Comparison of ENCODE assay signal across 19 mouse cellular contexts in the genomic region with DNA sequence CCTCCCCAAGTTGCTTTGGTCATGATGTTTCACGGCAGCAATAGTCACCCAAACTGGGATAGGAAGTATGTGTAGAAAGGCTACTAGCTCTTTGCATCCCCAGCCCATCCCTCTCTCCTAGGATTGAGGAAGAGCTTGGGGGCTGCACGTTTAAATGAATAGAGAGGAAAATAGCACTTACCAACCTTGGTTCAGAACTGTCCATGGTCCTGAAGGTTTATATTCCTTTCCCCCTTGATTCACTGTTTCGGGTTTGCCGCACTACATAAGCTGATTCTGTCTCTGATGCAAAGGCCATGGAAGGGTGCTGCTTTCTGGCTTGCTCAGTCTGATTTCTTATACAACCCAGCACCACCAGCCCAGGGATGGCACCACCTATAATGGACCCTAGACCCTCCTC.
DNase-seq lines count a peak whose midpoint lies in the region; ATAC-seq and TF ChIP-seq lines count a peak whose summit lies in the region.
"Had no signal": no experiment of that assay in that cellular context is flagged by ENCODE, and none has a peak within 500 bp of the region (broad histone marks: within the 10 kb centered on the region; RNA-seq: fewer than 3 reads in every experiment).

No protein-coding gene starts in this region.

- DNase-seq in hindbrain, embryonic 14.5 days (ENCODE audit: low spot score): peak; percentile 56
- DNase-seq in hindbrain, postnatal 0 days (ENCODE audit: low spot score): no peak
- DNase-seq in MEL-GATA-1-ER (ENCODE audit: extremely low read depth, low read depth) (peak; percentile 13), liver (no peak)
- peak; percentile 80 for DNase-seq in embryo, embryonic 11 days
- no peak for DNase-seq in urinary bladder, postnatal 25 days (ENCODE audit: low spot score)
- DNase-seq: cerebellum, adult 11-12 months; gastrocnemius, postnatal 10 days; kidney, postnatal 14 days; lung, postnatal 14 days; right cerebral cortex, postnatal 14 days had no signal

- no peaks in the 10 kb centered on the region for H3K9me3 ChIP-seq in hindbrain, embryonic 14.5 days (ENCODE audit: control insufficient read depth, low read length)
- H3K9me3 ChIP-seq in hindbrain, postnatal 0 days (ENCODE audit: low read length): no peaks in the 10 kb centered on the region
- no peaks in the 10 kb centered on the region for H3K9me3 ChIP-seq in hindbrain, embryonic 16.5 days (ENCODE audit: control insufficient read depth, low read length)
- H3K9me3 ChIP-seq: embryonic facial prominence, embryonic 12.5 days; forebrain, embryonic 12.5 days; heart, embryonic 12.5 days; hindbrain, embryonic 13.5 days; liver, embryonic 12.5 days; neural tube, embryonic 15.5 days had no signal

- no peak for ATAC-seq in hindbrain, embryonic 14.5 days (ENCODE audit: low FRiP score)
- no peak for ATAC-seq in hindbrain, postnatal 0 days
- 0 out of 2 replicates have a peak, but pooled peaks have one; percentile 41 for ATAC-seq in megakaryocyte-erythroid progenitor cell, adult 5-6 weeks (replicated peaks; ENCODE audit: low FRiP score, low TSS enrichment, poor library complexity, severe bottlenecking)
- no peak for ATAC-seq in hindbrain, embryonic 16.5 days
- ATAC-seq: liver, embryonic 12.5 days had no signal

- H3K4me2 ChIP-seq in hindbrain, embryonic 14.5 days (replicated peaks): no peak overlapping the region
- no peak overlapping the region for H3K4me2 ChIP-seq in hindbrain, postnatal 0 days (ENCODE audit: low read depth, low read length)
- H3K4me2 ChIP-seq in hindbrain, embryonic 16.5 days (ENCODE audit: low read length): no peak overlapping the region
- H3K4me2 ChIP-seq: embryonic facial prominence, embryonic 12.5 days; forebrain, embryonic 12.5 days; heart, embryonic 12.5 days; hindbrain, embryonic 13.5 days; liver, embryonic 12.5 days; neural tube, embryonic 15.5 days had no signal

- no peak overlapping the region for H3K27ac ChIP-seq in hindbrain, embryonic 14.5 days
- no peak overlapping the region for H3K27ac ChIP-seq in hindbrain, postnatal 0 days
- no peak overlapping the region for H3K27ac ChIP-seq in hindbrain, embryonic 16.5 days (ENCODE audit: low read depth, low read length)
- H3K27ac ChIP-seq: embryonic facial prominence, embryonic 12.5 days; forebrain, embryonic 12.5 days; hindbrain, embryonic 13.5 days; liver, embryonic 12.5 days; neural tube, embryonic 15.5 days had no signal

- no peaks in the 10 kb centered on the region for H3K36me3 ChIP-seq in hindbrain, embryonic 14.5 days (replicated peaks; ENCODE audit: control insufficient read depth, insufficient read depth)
- no peaks in the 10 kb centered on the region for H3K36me3 ChIP-seq in hindbrain, postnatal 0 days (ENCODE audit: insufficient read depth, low read length)
- H3K36me3 ChIP-seq in hindbrain, embryonic 16.5 days (ENCODE audit: control insufficient read depth, insufficient read depth, low read length): no peaks in the 10 kb centered on the region
- H3K36me3 ChIP-seq: embryonic facial prominence, embryonic 12.5 days; forebrain, embryonic 12.5 days; heart, embryonic 12.5 days; hindbrain, embryonic 13.5 days; liver, embryonic 12.5 days; neural tube, embryonic 15.5 days had no signal

- no peak overlapping the region for H3K9ac ChIP-seq in hindbrain, embryonic 14.5 days
- no peak overlapping the region for H3K9ac ChIP-seq in hindbrain, postnatal 0 days (replicated peaks; ENCODE audit: low read length)
- no peak overlapping the region for H3K9ac ChIP-seq in hindbrain, embryonic 16.5 days (ENCODE audit: low read depth, low read length)
- H3K9ac ChIP-seq: embryonic facial prominence, embryonic 12.5 days; forebrain, embryonic 12.5 days; heart, embryonic 12.5 days; hindbrain, embryonic 13.5 days; liver, embryonic 12.5 days; neural tube, embryonic 15.5 days had no signal

- H3K4me1 ChIP-seq in hindbrain, embryonic 14.5 days (replicated peaks; ENCODE audit: control insufficient read depth, insufficient read depth, low read length): no peaks in the 10 kb centered on the region
- no peaks in the 10 kb centered on the region for H3K4me1 ChIP-seq in hindbrain, postnatal 0 days (ENCODE audit: insufficient read depth, low read length)
- no peaks in the 10 kb centered on the region for H3K4me1 ChIP-seq in hindbrain, embryonic 16.5 days (ENCODE audit: control insufficient read depth, insufficient read depth, low read depth, low read length)
- H3K4me1 ChIP-seq: embryonic facial prominence, embryonic 12.5 days; forebrain, embryonic 12.5 days; hindbrain, embryonic 13.5 days; liver, embryonic 12.5 days; neural tube, embryonic 15.5 days had no signal

- TF ChIP-seq CTCF in hindbrain, postnatal 0 days (IDR thresholded peaks at IDR 0.05; ENCODE audit: low read depth): no peak

- 69% methylated on average over 4 of the region's 4 CpGs for WGBS in hindbrain, embryonic 14.5 days
- 65% methylated on average over 4 of the region's 4 CpGs for WGBS in hindbrain, postnatal 0 days
- 59% methylated on average over 4 of the region's 4 CpGs for WGBS in hindbrain, embryonic 16.5 days

- no peak overlapping the region for H3K4me3 ChIP-seq in hindbrain, embryonic 14.5 days (replicated peaks; ENCODE audit: low read length)
- H3K4me3 ChIP-seq in hindbrain, postnatal 0 days (ENCODE audit: low read length): no peak overlapping the region
- H3K4me3 ChIP-seq in hindbrain, embryonic 16.5 days (ENCODE audit: low read length): no peak overlapping the region
- H3K4me3 ChIP-seq: embryonic facial prominence, embryonic 12.5 days; forebrain, embryonic 12.5 days; heart, embryonic 12.5 days; hindbrain, embryonic 13.5 days; liver, embryonic 12.5 days; neural tube, embryonic 15.5 days had no signal

- no peaks in the 10 kb centered on the region for H3K27me3 ChIP-seq in hindbrain, embryonic 14.5 days (ENCODE audit: control insufficient read depth, insufficient read depth, low read length)
- H3K27me3 ChIP-seq in hindbrain, postnatal 0 days (ENCODE audit: insufficient read depth, low read length): no peaks in the 10 kb centered on the region
- H3K27me3 ChIP-seq in hindbrain, embryonic 16.5 days (replicated peaks; ENCODE audit: control insufficient read depth, insufficient read depth, low read length): no peaks in the 10 kb centered on the region
- H3K27me3 ChIP-seq: embryonic facial prominence, embryonic 12.5 days; forebrain, embryonic 12.5 days; heart, embryonic 12.5 days; hindbrain, embryonic 13.5 days; liver, embryonic 12.5 days; neural tube, embryonic 15.5 days had no signal

Comparison
In these comparisons a context has a peak if more than half of its experiments do, and no peak if none do; other contexts are left out.
1. DNase-seq: peak in hindbrain, embryonic 14.5 days (single experiment), MEL-GATA-1-ER (single experiment) and embryo, embryonic 11 days (single experiment); none in hindbrain, postnatal 0 days (single experiment), liver (single experiment) and urinary bladder, postnatal 25 days (single experiment).